Mouse (Mus musculus): Measurements from ENCODE around the gene Gm10643.

The Gm10643 gene

GRCm38 (mm10) chr8:84070667-84071066, 5.7 kb upstream of the Gm10643 start:
- no peak for DNase-seq (ENCODE audit: low spot score)

DNA sequence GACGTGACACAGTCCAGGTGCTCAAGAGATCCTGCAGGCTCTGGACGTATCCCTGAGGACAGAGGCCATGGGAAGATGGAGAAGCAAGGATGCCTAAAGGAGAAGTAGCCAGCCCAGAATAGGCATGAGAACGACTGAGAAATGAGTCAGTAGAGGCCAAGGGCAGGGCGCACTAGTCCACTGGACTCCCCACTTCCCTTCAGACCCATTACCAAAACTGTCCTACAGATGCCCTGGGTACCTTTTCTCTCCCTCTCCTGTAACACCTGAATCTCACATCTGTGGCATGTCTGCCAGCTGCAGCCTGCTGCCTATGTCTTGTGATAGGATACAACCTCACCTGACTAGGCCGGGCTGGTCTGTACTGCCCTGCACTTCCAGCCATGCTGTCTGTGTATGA, 5.3 kb upstream of the Gm10643 start:
- no peak for DNase-seq (ENCODE audit: low spot score)

GRCm38 (mm10) chr8:84069750-84070149, 4.8 kb upstream of the Gm10643 start:
- DNase-seq (ENCODE audit: low spot score), result no peak

GRCm38 (mm10) chr8:84069169-84069568, 4.2 kb upstream of the Gm10643 start:
- DNase-seq (ENCODE audit: low spot score), result peak; percentile 71

GRCm38 (mm10) chr8:84068316-84069035, 3.5 kb upstream of the Gm10643 start:
- no peak for DNase-seq (ENCODE audit: low spot score)

DNA sequence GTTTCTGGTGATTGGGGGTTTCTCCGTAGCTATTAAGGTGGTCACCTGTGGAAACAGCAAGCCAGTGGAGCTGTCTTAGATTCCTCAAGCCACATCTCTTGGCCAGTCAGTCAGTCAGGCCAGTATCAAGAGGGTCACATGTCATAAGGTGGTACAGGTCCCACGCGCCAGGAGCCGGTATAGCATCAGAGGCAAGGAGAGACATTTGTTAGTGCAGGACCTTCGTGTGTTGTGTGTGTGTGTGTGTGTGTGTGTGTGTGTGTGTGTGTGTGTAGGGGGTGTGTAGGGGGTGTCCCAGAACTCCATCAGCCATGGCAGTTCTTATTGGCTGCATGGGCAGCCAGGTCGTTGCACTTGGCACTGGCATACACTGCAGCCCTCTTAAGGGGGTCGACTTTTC, 3.0 kb upstream of the Gm10643 start:
- DNase-seq (ENCODE audit: low spot score), result no peak

- DNase-seq (ENCODE audit: low spot score), result peak; percentile 95
These were observed 2.2 kb upstream of the Gm10643 start for GRCm38 (mm10) chr8:84067047-84067573.

GRCm38 (mm10) chr8:84066291-84066930, 1.5 kb upstream of the Gm10643 start, which contains the start of gene Rfx1:
Gene Rfx1 (plus strand): TSS chr8:84066834.
- peak; percentile 100 for DNase-seq (ENCODE audit: low spot score)

GRCm38 (mm10) chr8:84065457-84066072, 628 bp upstream of the Gm10643 start:
- DNase-seq (ENCODE audit: low spot score), result no peak

DNA sequence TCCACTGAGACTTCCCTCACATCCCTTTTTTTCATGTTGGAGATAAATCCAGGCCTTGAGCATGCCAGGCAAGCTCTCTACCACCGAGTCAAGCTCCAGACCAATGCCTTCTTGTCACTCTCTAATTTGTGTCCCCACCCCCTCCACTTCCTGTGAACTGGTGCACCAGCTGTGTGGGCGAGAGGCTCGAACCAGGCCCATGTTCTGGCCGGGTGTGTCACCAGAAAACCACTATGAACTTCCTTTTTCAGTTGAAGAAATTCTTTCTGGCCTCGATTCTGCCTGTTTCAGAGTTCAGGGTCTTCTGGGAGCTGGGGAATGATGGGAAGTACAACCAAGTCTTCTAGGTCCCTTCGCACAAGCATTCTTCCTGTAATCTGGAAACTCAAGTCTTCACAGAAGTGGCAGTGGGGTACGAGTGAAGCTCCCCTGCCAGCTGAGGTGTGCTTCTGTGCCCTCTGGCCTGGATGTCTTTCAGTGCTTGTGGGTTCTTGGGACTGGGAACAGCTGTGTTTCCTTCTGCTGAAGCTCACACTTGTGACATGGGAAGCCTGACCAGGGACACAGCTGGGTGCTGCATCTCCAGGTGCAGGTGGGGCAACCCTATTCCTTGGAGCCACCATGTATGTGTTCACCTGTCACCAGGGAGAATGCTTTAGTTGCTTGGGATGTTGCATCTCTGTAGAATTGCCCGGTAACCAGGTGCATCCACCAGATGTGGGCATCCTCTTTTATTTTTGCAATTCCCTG, 901 bp downstream of the Gm10643 start:
- no peak for DNase-seq (ENCODE audit: low spot score)

GRCm38 (mm10) chr8:84060245-84060644, 4.7 kb downstream of the Gm10643 start:
- DNase-seq (ENCODE audit: low spot score), result no peak

- no peak for DNase-seq (ENCODE audit: low spot score)
These were observed 5.7 kb downstream of the Gm10643 start for GRCm38 (mm10) chr8:84059226-84059625.

GRCm38 (mm10) chr8:84057827-84058226, 7.1 kb downstream of the Gm10643 start:
- DNase-seq (ENCODE audit: low spot score), result no peak

GRCm38 (mm10) chr8:84053229-84053628, 11.7 kb downstream of the Gm10643 start:
- DNase-seq (ENCODE audit: low spot score), result no peak

- DNase-seq (ENCODE audit: low spot score), result no peak
These were observed 12.2 kb downstream of the Gm10643 start for GRCm38 (mm10) chr8:84052746-84053145.

DNA sequence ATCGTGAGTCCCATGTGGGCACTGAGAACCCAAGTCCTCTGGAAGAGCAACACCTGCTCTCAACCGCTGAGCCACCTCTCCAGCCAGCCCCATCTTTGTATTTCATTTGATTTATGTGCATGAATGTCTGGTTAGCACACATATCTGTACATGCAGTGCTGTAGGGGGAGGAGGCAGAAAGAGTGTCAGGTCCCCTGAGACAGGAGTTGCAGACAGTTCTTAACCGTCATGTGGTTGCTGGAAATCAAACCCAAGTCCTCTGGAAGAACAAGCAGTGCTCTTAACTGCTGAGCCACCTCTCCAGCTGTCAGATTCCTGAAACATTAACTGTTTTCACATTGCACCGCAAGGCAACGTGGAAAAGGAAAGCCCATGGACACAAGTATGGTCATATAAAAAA, 16.8 kb downstream of the Gm10643 start:
- no peak for DNase-seq (ENCODE audit: low spot score)

DNA sequence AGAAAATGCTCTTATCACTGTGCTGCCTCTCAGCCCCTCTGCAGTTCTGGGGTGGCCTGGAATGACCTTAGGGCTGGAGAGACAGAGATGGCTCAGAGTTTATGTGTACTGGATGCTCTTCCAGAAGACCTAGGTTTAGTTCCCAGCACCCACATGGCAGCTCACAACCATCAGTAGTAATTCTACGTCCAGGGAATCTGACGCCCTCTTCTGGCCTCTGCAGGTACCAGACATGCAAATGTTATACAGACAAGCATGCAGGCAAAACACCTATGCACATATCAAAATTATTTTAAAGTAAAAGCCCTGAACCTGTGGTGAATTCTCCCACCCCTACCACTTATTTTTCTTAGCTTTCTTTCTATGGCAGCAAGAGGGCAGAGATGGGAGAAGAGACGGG, 18.4 kb downstream of the Gm10643 start:
- no peak for DNase-seq (ENCODE audit: low spot score)

DNA sequence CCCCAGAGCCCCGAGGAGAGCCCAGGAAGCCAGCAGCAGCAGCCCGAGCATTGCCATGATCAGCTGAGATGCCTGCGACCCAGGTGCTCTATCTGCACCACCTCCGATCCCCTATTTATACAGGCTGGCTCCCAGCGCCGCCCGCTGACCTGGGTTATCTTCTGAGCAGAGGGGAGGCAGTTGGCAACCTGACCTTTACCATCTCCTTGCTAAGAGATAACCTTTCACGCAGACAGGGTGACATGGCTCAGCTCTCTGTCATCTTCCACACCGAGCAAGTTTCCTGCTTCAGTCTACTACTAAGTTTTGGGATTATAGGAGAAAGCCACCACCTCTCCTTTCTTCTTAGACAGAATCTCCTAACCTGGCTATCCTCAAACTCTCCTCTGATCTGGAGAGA, 20.0 kb downstream of the Gm10643 start, which contains the start of gene Rln3:
Gene Rln3, minus strand, starts transcription at position 101 of the 400 bp plus-strand sequence.
- no peak for DNase-seq (ENCODE audit: low spot score)

DNA sequence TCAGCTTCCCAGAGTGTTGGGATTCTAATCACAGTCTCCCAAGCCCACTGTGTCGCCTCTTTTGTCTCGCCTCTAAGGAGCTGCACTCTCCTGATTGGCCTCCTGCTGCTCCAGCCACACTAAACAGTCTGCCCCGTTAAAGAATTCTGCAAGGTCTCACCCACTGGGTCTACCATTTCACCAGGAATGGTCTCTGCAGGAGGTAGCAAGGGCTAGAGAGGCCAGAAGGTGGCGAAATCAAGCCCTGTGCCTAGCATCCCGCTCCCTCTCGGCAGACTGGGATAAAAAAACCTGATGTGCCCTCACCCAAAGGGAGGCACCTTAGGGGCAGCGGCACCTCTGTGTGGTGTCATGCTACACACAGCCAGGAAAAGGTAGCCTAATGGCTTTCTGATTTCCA, 20.8 kb downstream of the Gm10643 start:
- no peak for DNase-seq (ENCODE audit: low spot score)

- no peak for DNase-seq (ENCODE audit: low spot score)
These were observed 22.0 kb downstream of the Gm10643 start for GRCm38 (mm10) chr8:84042948-84043342.

- no peak for DNase-seq (ENCODE audit: low spot score)
These were observed 22.6 kb downstream of the Gm10643 start, which contains the start of gene Il27ra for GRCm38 (mm10) chr8:84042066-84042947. Gene Il27ra (minus strand): TSS chr8:84042589.
